Mouse (Mus musculus) G1E (cell line): Measurements from ENCODE around the gene Ston1.

Source experiments
- CTCF ChIP-seq: IDR thresholded peaks from 2 replicates; pipeline ENCODE4 v1.5.1; 2012; ENCODE audit warnings: low read depth, low read length, inconsistent platforms, mixed read lengths
- GATA1 ChIP-seq: IDR thresholded peaks from 2 replicates; pipeline ENCODE4 v1.6.1; 2012; ENCODE audit warnings: borderline replicate concordance, low read length, inconsistent platforms, mixed read lengths
- GATA2 ChIP-seq: IDR thresholded peaks from 2 replicates; pipeline ENCODE4 v1.6.1; 2012; ENCODE audit warnings: low read depth, low read length, inconsistent platforms, borderline replicate concordance
- POLR2AphosphoS5 ChIP-seq: IDR thresholded peaks from 2 replicates; pipeline ENCODE4 v1.6.1; 2012; ENCODE audit warnings: low read depth, low read length, inconsistent platforms; ENCODE audit not compliant: insufficient replicate concordance
- TAL1 ChIP-seq: conservative IDR thresholded peaks from 2 replicates; pipeline ENCODE4 v1.6.1; 2012; ENCODE audit warnings: low read depth, low read length, inconsistent platforms, mixed read lengths

GRCm38 (mm10) chr17:88595071-88595470 lies 2.4 kb upstream of the Ston1 start:
- TF ChIP-seq CTCF = no peak
- no peak for TF ChIP-seq GATA1
- no peak for TF ChIP-seq GATA2
- no peak for TF ChIP-seq TAL1
- no peak for TF ChIP-seq POLR2AphosphoS5
